Mouse (Mus musculus) kidney, adult 10 weeks (tissue): ENCODE results near the gene Gtpbp6. TPM values are rescaled to one million over a fixed set of nuclear protein-coding genes. Genes with fewer than 3 reads are reported as not detected.

Experiments
- polyA plus RNA-seq: library from polyadenylated mRNA; stranded (reverse); fragments of 350-450 nt; fragmentation: Illumina TruSeq; extraction: RNeasy Lipid Tissue Mini Kit (QIAGEN cat#74804); gene quantifications from one replicate; pipeline ENCODE4 v1.2.3, GENCODE M21; 2014; ENCODE audit warnings: low read depth, low replicate concordance

Gene Gtpbp6
- polyA plus RNA-seq = not detected

GRCm38 (mm10) chr5:110107581-110108304 lies at the start of gene Gtpbp6:
TSS of gene Gtpbp6 (minus strand) at chr5:110108197.

GRCm38 (mm10) chr5:110135293-110136086 lies 27.5 kb upstream of the Gtpbp6 start, which contains the start of gene Chfr:
TSS of gene Chfr (plus strand) at chr5:110135842.

GRCm38 (mm10) chr5:110109991-110110441 lies 2.0 kb upstream of the Gtpbp6 start, which contains the start of gene Zfp605:
TSS of gene Zfp605 (plus strand) at chr5:110110092.

GRCm38 (mm10) chr5:110099656-110100580 lies 8.1 kb downstream of the Gtpbp6 start, which contains the start of gene Plcxd1:
TSS of gene Plcxd1 (plus strand) at chr5:110099969.

GRCm38 (mm10) chr5:110094030-110094846 lies 13.8 kb downstream of the Gtpbp6 start, which contains the start of gene Gm35315:
TSS of gene Gm35315 (minus strand) at chr5:110094420.

GRCm38 (mm10) chr5:110072413-110072812 lies 35.6 kb downstream of the Gtpbp6 start, which contains the start of gene Gm17655:
TSS of gene Gm17655 (minus strand) at chr5:110072513.

Other genes with a start within 250 kb of the Gtpbp6 start
- gene Gm15446, start 184.8 kb downstream of the Gtpbp6 start, polyA plus RNA-seq = 31.9 TPM
- gene Zfp932, start 111.7 kb downstream of the Gtpbp6 start, polyA plus RNA-seq = 78.2 TPM
- 16.5 TPM for gene Gm17655, start 35.7 kb downstream of the Gtpbp6 start, polyA plus RNA-seq
- gene Gm35315, start 13.8 kb downstream of the Gtpbp6 start, polyA plus RNA-seq = 2.5 TPM
- not detected for gene Plcxd1, start 8.2 kb downstream of the Gtpbp6 start, polyA plus RNA-seq
- 10.7 TPM for gene Zfp605, start 1.9 kb upstream of the Gtpbp6 start, polyA plus RNA-seq
- 20.3 TPM for gene Chfr, start 27.6 kb upstream of the Gtpbp6 start, polyA plus RNA-seq
- gene Golga3, start 68.5 kb upstream of the Gtpbp6 start, polyA plus RNA-seq = 11.1 TPM
- gene Ankle2, start 122.8 kb upstream of the Gtpbp6 start, polyA plus RNA-seq = 41.3 TPM
- gene Pgam5, start 161.7 kb upstream of the Gtpbp6 start, polyA plus RNA-seq = 23.3 TPM
- 74.9 TPM for gene Pxmp2, start 178.0 kb upstream of the Gtpbp6 start, polyA plus RNA-seq
- 1.6 TPM for gene Pole, start 178.1 kb upstream of the Gtpbp6 start, polyA plus RNA-seq
- not detected for gene P2rx2, start 235.0 kb upstream of the Gtpbp6 start, polyA plus RNA-seq
- not detected for gene Lrcol1, start 236.5 kb upstream of the Gtpbp6 start, polyA plus RNA-seq